Mouse (Mus musculus): ENCODE results near the gene Ankrd24.

DNA sequence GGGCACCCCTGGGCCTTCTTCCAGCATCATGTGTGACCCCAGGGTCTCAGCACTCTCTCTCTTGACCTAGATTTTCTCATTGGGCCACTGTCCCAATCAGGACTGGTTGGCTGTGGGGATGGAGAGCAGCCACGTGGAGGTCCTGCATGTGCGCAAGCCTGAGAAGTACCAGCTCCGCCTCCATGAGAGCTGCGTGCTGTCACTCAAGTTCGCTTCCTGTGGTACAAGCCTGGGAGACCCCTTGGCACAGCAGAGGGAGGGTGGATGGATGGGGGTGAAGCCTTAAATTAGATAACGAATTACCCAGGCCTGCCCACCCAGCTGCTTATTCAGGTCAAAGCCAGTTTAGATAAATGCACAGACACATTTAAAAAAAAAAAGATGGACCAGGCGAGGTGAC, 39.6 kb upstream of the Ankrd24 start:
- TF ChIP-seq CTCF (conservative IDR thresholded peaks at IDR 0.05; ENCODE audit: low read length) (no peak), NANOG (IDR thresholded peaks at IDR 0.05; ENCODE audit: borderline replicate concordance, low read length) (no peak), POU5F1 (IDR thresholded peaks at IDR 0.05; ENCODE audit: borderline replicate concordance, low read length) (no peak)
